Comparison of ENCODE assay signal across 30 mouse cellular contexts in the genomic region with DNA sequence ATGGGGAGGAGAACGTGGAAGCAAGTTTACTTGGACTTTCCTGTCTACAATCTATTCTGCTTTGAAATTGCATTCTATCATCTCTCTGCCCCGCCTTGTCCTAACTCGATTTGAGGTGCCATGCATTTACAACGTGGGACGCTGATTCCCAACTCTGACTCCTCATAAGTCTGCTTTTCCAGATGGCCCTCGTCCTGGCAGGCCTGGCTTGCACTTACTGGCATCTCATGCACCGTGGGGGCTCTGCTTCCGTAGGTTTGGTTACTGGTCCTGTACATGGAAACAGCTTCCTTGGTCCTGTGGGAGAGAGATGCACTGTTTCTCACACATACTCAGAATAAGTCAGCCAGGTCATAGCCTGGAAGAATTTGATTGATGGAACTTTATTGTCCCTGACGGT. TPM values are rescaled to one million over a fixed set of nuclear protein-coding genes. Genes with fewer than 3 reads are reported as not detected.
"Had no signal": no experiment of that assay in that cellular context is flagged by ENCODE, and none has a peak within 500 bp of the region (broad histone marks: within the 10 kb centered on the region; RNA-seq: fewer than 3 reads in every experiment).

No protein-coding gene starts in this region.

- H3K9ac ChIP-seq: heart, embryonic 12.5 days; hindbrain, embryonic 12.5 days; hindbrain, embryonic 14.5 days; intestine, embryonic 15.5 days; limb, embryonic 13.5 days; limb, embryonic 15.5 days had no signal

- H3K27ac ChIP-seq: gastrocnemius, adult 2 months; heart, embryonic 10.5 days; hindbrain, embryonic 10.5 days; hindbrain, embryonic 12.5 days; hindbrain, embryonic 14.5 days; intestine, embryonic 15.5 days; limb, embryonic 13.5 days; limb, embryonic 15.5 days had no signal

- H3K4me3 ChIP-seq: heart, embryonic 10.5 days; heart, embryonic 12.5 days; hindbrain, embryonic 10.5 days; hindbrain, embryonic 12.5 days; intestine, embryonic 15.5 days; limb, embryonic 15.5 days had no signal

- H3K9me3 ChIP-seq: heart, embryonic 10.5 days; heart, embryonic 12.5 days; hindbrain, embryonic 10.5 days; hindbrain, embryonic 12.5 days; intestine, embryonic 15.5 days; limb, embryonic 13.5 days; limb, embryonic 15.5 days had no signal

- H3K27me3 ChIP-seq: intestine, embryonic 15.5 days; limb, embryonic 15.5 days had no signal

- DNase-seq: gastrocnemius, adult 2 months; gastrocnemius, postnatal 10 days; gastrocnemius, postnatal 25 days; heart, adult 18-20 months; heart, postnatal 10 days; heart, postnatal 4 days; kidney, adult 18-20 months; kidney, adult 8-10 months; kidney, postnatal 10 days; kidney, postnatal 36 days; layer of hippocampus, postnatal 36 days; left cerebral cortex, postnatal 4 days had no signal

- ATAC-seq: hindbrain, embryonic 16.5 days; inflammation-experienced regulatory T-cells, adult 6 months; intestine, embryonic 15.5 days; intestine, postnatal 0 days had no signal

RNA-seq across cellular contexts. Expression of a gene that starts 1.2 kb away (rescaled TPM):
- total RNA-seq: gastrocnemius, postnatal 25 days; granulocyte monocyte progenitor cell, adult 5-6 weeks; heart, postnatal 25 days; heart, postnatal 4 days had no signal
- polyA plus RNA-seq: heart, embryonic 14.5 days; intestine, embryonic 15.5 days; intestine, postnatal 0 days; large intestine, adult 2 months; liver, adult 2 months had no signal

RNA-seq across cellular contexts. Expression of a gene that starts 18.3 kb away (rescaled TPM):
- polyA plus RNA-seq: inflammation-experienced regulatory T-cells, adult 6 months had no signal

RNA-seq across cellular contexts. Expression of a gene that starts 31.8 kb away (rescaled TPM):
- total RNA-seq: granulocyte monocyte progenitor cell, adult 5-6 weeks had no signal
- polyA plus RNA-seq: heart, embryonic 14.5 days; inflammation-experienced regulatory T-cells, adult 6 months; limb, embryonic 11.5 days had no signal

RNA-seq across cellular contexts. Expression of a gene that starts 41.0 kb away (rescaled TPM):
- total RNA-seq: granulocyte monocyte progenitor cell, adult 5-6 weeks; layer of hippocampus, postnatal 14 days; left cerebral cortex, postnatal 4 days; liver, adult 2 months had no signal
- polyA plus RNA-seq: heart, embryonic 10.5 days; heart, embryonic 12.5 days; hindbrain, embryonic 10.5 days; inflammation-experienced regulatory T-cells, adult 6 months; limb, embryonic 11.5 days; liver, adult 2 months had no signal
